Mouse (Mus musculus) heart, embryonic 16.5 days (tissue): ENCODE measurements around the gene Susd1. TPM values are rescaled to one million over a fixed set of nuclear protein-coding genes. Genes with fewer than 3 reads are reported as not detected.
A peak's percentile ranks its signal among the peaks of the same experiment; 100 is the strongest.

Source experiments
- ATAC-seq: fragments of 200-750 bp; cut with Nextera tagmentation; replicated peaks from 2 replicates; pipeline ENCODE4 v1.8.0; 2017; ENCODE audit warnings: moderate number of reproducible peaks; ENCODE audit not compliant: insufficient read depth, low FRiP score; ENCODE audit errors: extremely low read depth
- H3K27ac ChIP-seq: fragments of 300-500 bp; sonication (generic); 2 replicates; pipeline ENCODE4 v1.5.1; 2014; ENCODE audit warnings: mild to moderate bottlenecking, low read length, control low read depth, moderate library complexity
- H3K27me3 ChIP-seq: fragments of 300-500 bp; sonication (generic); 2 replicates; pipeline ENCODE4 v1.6.1; 2014; ENCODE audit warnings: low read length, mixed read lengths; ENCODE audit not compliant: control insufficient read depth, insufficient read depth
- H3K36me3 ChIP-seq: fragments of 300-500 bp; sonication (generic); 2 replicates; pipeline ENCODE4 v1.6.1; 2014; ENCODE audit not compliant: control insufficient read depth, insufficient read depth
- H3K4me1 ChIP-seq: fragments of 300-500 bp; sonication (generic); 2 replicates; pipeline ENCODE4 v1.6.1; 2014; ENCODE audit warnings: low read length, mixed read lengths; ENCODE audit not compliant: control insufficient read depth, insufficient read depth
- H3K4me2 ChIP-seq: fragments of 300-500 bp; sonication (generic); 2 replicates; pipeline ENCODE4 v1.6.1; 2014; ENCODE audit warnings: low read depth, mild to moderate bottlenecking, control low read depth, low read length
- H3K4me3 ChIP-seq: fragments of 300-500 bp; sonication (generic); 2 replicates; pipeline ENCODE4 v1.5.1; 2014; ENCODE audit warnings: mild to moderate bottlenecking, control low read depth, low read length
- H3K9ac ChIP-seq: fragments of 300-500 bp; sonication (generic); 2 replicates; pipeline ENCODE4 v1.6.1; 2014; ENCODE audit warnings: low read length, control low read depth
- H3K9me3 ChIP-seq: fragments of 300-500 bp; sonication (generic); replicated peaks from 2 replicates; pipeline ENCODE4 v1.6.1; 2016; ENCODE audit warnings: low read length; ENCODE audit not compliant: control insufficient read depth
- WGBS: fragments of 180-500 bp; shearing (Covaris S2); extraction: QIAGEN DNeasy Blood & Tissue Kit; methylation state at CpG from one replicate; pipeline ENCODE4 v1.1.7; 2014; 5-methylcytosine and 5-hydroxymethylcytosine counted together
- polyA plus RNA-seq: library from polyadenylated mRNA; unstranded; fragments of >200 nt; fragmentation: Nextera tagmentation; extraction: Ambion mirVana; gene quantifications from 2 replicates; pipeline ENCODE4 v1.2.1, GENCODE M21; 2015

The Susd1 gene
- polyA plus RNA-seq, 1 experiment from 2014 or later = 7.5 TPM

DNA sequence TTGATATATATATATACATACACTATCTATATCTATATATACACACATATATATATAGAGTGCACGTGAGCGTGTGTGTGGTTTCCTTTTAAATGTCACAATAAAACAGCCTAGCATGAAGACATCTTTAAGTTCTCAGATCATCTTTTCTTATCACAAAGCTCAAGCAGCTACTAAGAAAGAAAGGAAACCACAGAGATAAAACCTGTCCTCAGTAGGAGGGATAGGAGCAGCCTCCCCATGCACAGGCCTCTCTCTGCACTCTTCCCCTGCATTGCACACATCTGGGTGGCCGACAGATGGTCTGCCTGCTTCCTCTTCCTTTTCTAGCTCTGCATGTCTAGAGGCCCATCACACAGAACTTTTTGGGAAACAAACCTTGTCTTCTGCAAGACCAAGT is 162.9 kb downstream of the Susd1 start:
- no peak overlapping the region for H3K4me3 ChIP-seq

DNA sequence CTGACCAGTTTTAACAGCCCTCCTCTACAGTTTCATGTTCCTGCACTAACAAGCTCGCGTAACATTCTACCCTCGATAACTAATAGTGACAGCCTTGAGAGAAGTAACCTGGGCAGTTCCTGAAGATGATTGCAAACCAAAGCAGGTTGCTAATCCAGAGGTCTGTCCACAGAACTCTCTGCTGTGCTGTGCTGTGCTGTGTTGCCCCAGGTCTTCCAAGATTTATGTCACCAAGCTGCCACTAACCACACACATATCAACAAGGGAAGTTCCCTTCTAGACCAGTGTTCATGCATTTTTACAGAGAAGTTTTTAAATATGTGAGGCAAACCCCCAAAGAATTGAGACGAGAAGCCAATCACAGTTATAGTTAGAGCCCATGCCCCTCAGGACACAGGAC is 164.3 kb downstream of the Susd1 start:
- H3K9ac ChIP-seq = no peak overlapping the region
- H3K4me3 ChIP-seq = no peak overlapping the region
- H3K9me3 ChIP-seq = peaks cover 4% of the 10 kb centered on the region
- no peak overlapping the region for H3K27ac ChIP-seq
- no peaks in the 10 kb centered on the region for H3K36me3 ChIP-seq
- 0 out of 2 replicates have a peak, but pooled peaks cover 2% of the 10 kb centered on the region for H3K4me1 ChIP-seq
- ATAC-seq = no peak
- H3K4me2 ChIP-seq = no peak overlapping the region
- H3K27me3 ChIP-seq = no peaks in the 10 kb centered on the region
- WGBS = 73% methylated on average over 4 of the region's 4 CpGs

More for the DNA sequence above, 162.9 kb downstream of the Susd1 start:
- 47% methylated on average over 3 of the region's 3 CpGs for whole genome bisulfite sequencing
- Histone ChIP-seq H3K36me3 (no peaks in the 10 kb centered on the region), H3K9me3 (no peaks in the 10 kb centered on the region), H3K9ac (no peak overlapping the region), H3K4me1 (0 out of 2 replicates have a peak, but pooled peaks cover 2% of the 10 kb centered on the region), H3K27me3 (no peaks in the 10 kb centered on the region), H3K27ac (no peak overlapping the region), H3K4me2 (no peak overlapping the region)
- ATAC-seq = peak; percentile 69

DNA sequence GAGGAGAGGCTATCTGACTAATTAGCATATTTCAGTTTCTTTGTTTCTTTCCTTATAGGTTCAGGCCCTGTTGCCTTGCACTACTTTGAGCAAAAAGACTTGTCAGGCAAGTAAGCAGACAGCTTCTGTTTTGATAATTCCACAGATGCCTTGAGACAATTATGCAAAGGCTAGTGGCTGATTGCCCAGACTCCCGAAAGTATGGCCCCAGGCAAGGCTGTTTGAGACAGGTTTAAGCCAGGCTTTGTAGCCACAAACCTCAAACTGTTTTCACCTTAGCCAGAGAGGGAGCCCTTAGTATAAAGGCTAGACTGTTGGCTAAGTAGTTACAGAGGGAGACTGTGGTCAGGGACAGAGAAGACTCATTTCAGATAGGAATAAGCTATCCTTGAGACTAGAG is 165.1 kb downstream of the Susd1 start:
- H3K27ac ChIP-seq = no peak overlapping the region
- ATAC-seq = no peak
- H3K27me3 ChIP-seq = no peaks in the 10 kb centered on the region
- no peak overlapping the region for H3K4me2 ChIP-seq
- no peak overlapping the region; the same call in 1 of the 2 replicates for H3K9ac ChIP-seq
- no peak overlapping the region for H3K4me3 ChIP-seq
- no peaks in the 10 kb centered on the region for H3K36me3 ChIP-seq
- H3K4me1 ChIP-seq = 0 out of 2 replicates have a peak, but pooled peaks cover 2% of the 10 kb centered on the region
- peaks cover 9% of the 10 kb centered on the region for H3K9me3 ChIP-seq
- WGBS = 22% methylated on average over 1 of the region's 1 CpGs

DNA sequence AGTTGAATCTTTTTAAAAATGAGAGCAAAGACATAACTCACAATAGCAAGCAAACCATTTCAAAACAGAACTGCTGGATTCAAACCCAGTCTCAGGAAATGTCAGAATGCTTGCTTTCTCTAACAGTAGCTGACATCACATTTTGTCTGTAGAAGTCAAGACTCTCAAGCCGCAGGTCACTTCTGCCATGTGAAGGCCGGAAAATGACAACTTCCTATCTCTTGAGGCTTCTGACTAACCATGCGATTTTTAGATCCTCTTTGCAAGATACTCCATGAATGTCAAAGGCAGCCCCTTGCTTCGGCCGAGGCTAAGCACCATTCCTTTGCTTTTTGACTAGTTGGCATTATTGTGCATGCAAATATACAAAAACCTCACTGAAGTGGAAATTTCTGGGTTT is 172.8 kb downstream of the Susd1 start:
- Histone ChIP-seq H3K9me3 (peaks cover 9% of the 10 kb centered on the region), H3K36me3 (no peaks in the 10 kb centered on the region), H3K27me3 (no peaks in the 10 kb centered on the region), H3K4me2 (no peak overlapping the region), H3K4me1 (no peaks in the 10 kb centered on the region; the same call in 1 of the 2 replicates), H3K27ac (no peak overlapping the region), H3K9ac (no peak overlapping the region), H3K4me3 (no peak overlapping the region)
- WGBS = 75% methylated on average over 5 of the region's 5 CpGs
- ATAC-seq = no peak

DNA sequence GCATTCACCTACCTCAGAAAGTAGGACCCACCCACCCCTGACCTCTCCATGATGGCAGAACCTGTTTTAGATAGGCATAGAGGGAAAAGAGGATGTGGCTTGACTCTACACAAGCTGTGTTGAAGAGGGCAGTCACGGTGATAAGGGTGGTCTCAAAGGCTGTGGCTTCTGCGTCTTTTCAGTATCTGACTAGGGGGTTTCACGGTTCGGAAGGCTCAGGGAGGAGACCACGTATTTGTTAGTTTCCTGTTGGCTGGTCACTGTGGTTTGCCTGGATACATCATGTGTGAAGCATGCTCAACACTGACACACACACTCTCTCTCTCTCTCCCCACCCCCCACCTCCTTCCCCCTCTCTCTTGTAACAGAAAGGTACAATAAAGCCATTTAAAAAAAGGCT is 173.3 kb downstream of the Susd1 start:
- no peak for ATAC-seq
- Histone ChIP-seq H3K36me3 (no peaks in the 10 kb centered on the region), H3K27ac (no peak overlapping the region), H3K4me3 (no peak overlapping the region), H3K9me3 (peaks cover 9% of the 10 kb centered on the region), H3K4me1 (no peaks in the 10 kb centered on the region; the same call in 1 of the 2 replicates), H3K4me2 (no peak overlapping the region), H3K9ac (no peak overlapping the region), H3K27me3 (no peaks in the 10 kb centered on the region)
- WGBS = 83% methylated on average over 5 of the region's 5 CpGs

Other genes starting within 250 kb of the Susd1 start
- 6.6 and 8.0 TPM in 2 replicates for gene Ugcg, start 249.4 kb downstream of the Susd1 start, polyA plus RNA-seq
- 27.6 and 27.7 TPM in 2 replicates for gene Ptbp3, start 110.7 kb upstream of the Susd1 start, polyA plus RNA-seq
- 80.2 and 88.0 TPM in 2 replicates for gene Hsdl2, start 142.9 kb upstream of the Susd1 start, polyA plus RNA-seq
- gene E130308A19Rik, start 187.6 kb upstream of the Susd1 start, polyA plus RNA-seq = 17.3 and 20.0 TPM in 2 replicates